Mouse (Mus musculus): ENCODE measurements at regions not wholly inside any gene's neighbourhood (a gene's known extent, or its start where the extent isn't known, plus 50 kb on each side); places are given as distances from the start of the nearest gene placed in this dataset.

DNA sequence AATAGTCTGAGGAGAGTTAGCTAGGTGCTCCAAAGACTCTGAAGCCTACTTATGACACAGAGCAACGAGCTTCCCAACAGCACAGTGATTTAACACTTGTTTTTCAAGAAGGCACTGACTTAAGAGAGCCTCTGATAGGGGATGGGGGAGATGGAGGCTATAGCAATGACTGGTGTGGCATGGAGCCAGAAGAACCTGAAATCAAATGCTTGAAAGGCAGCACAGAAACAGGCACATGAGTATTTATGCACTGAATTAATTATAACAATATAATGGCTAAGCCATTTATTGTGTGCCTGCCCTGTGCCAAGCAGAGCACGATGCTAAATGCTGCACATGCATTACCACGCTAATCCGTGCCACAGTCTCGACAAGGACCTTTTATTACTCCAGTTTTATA, 210.5 kb upstream of the Adra1b start:
- TF ChIP-seq CTCF (IDR thresholded peaks at IDR 0.05; ENCODE audit: extremely low read depth, insufficient read depth, insufficient read length, insufficient replicate concordance) (no peak), POLR2A (IDR thresholded peaks at IDR 0.05; ENCODE audit: low read depth, low read length) (no peak)

All from spleen, adult 2 months (tissue).